Mouse (Mus musculus) forebrain, embryonic 16.5 days (tissue): Measurements from ENCODE around the gene Btbd35f8. TPM values are rescaled to one million over a fixed set of nuclear protein-coding genes. Genes with fewer than 3 reads are reported as not detected.
"Not testable (repeated sequence)": the region's sequence is repeated elsewhere in the genome, so short reads cannot be mapped to it uniquely, and the experiment has no call there.

Source experiments
- ATAC-seq: fragments of 200-750 bp; cut with Nextera tagmentation; 2 replicates; pipeline ENCODE4 v1.8.0; 2017; ENCODE audit warnings: mild to moderate bottlenecking, moderate library complexity
- H3K27ac ChIP-seq: fragments of 300-500 bp; sonication (generic); 2 replicates; pipeline ENCODE4 v1.5.1; 2014; ENCODE audit warnings: low read length, control low read depth
- H3K27me3 ChIP-seq: fragments of 300-500 bp; sonication (generic); replicated peaks from 2 replicates; pipeline ENCODE4 v1.6.1; 2014; ENCODE audit warnings: low read length; ENCODE audit not compliant: control insufficient read depth, insufficient read depth
- H3K36me3 ChIP-seq: fragments of 300-500 bp; sonication (generic); 2 replicates; pipeline ENCODE4 v1.6.1; 2014; ENCODE audit not compliant: control insufficient read depth, insufficient read depth
- H3K4me1 ChIP-seq: fragments of 300-500 bp; sonication (generic); replicated peaks from 2 replicates; pipeline ENCODE4 v1.6.1; 2014; ENCODE audit warnings: low read length; ENCODE audit not compliant: control insufficient read depth, insufficient read depth
- H3K4me2 ChIP-seq: fragments of 300-500 bp; sonication (generic); 2 replicates; pipeline ENCODE4 v1.6.1; 2014; ENCODE audit warnings: mild to moderate bottlenecking, low read length, control low read depth
- H3K4me3 ChIP-seq: fragments of 300-500 bp; sonication (generic); replicated peaks from 2 replicates; pipeline ENCODE4 v1.5.1; 2014; ENCODE audit warnings: mild to moderate bottlenecking, low read length, control low read depth
- H3K9ac ChIP-seq: fragments of 300-500 bp; sonication (generic); replicated peaks from 2 replicates; pipeline ENCODE4 v1.6.1; 2014; ENCODE audit warnings: low read depth, low read length, control low read depth
- H3K9me3 ChIP-seq: fragments of 300-500 bp; sonication (generic); 2 replicates; pipeline ENCODE4 v1.6.1; 2016; ENCODE audit warnings: low read length; ENCODE audit not compliant: control insufficient read depth
- WGBS: fragments of 180-500 bp; shearing (Covaris S2); extraction: QIAGEN DNeasy Blood & Tissue Kit; methylation state at CpG from one replicate; pipeline ENCODE4 v1.1.7; 2014; 5-methylcytosine and 5-hydroxymethylcytosine counted together
- polyA plus RNA-seq: library from polyadenylated mRNA; unstranded; fragments of >200 nt; fragmentation: Nextera tagmentation; extraction: Ambion mirVana; gene quantifications from 2 replicates; pipeline ENCODE4 v1.2.1, GENCODE M21; 2015

Btbd35f8 gene
- not detected in 2 replicates for polyA plus RNA-seq

- H3K9ac ChIP-seq, H3K4me1 ChIP-seq, H3K36me3 ChIP-seq, ATAC-seq, H3K27me3 ChIP-seq, H3K4me3 ChIP-seq, H3K4me2 ChIP-seq, H3K27ac ChIP-seq, H3K9me3 ChIP-seq: not testable (repeated sequence)
- WGBS = no CpG with 5 or more reads among the region's 3 CpGs
Observed at GRCm38 (mm10) chrX:34450224-34450623, at the start of gene Btbd35f8. Gene Btbd35f8, plus strand, starts transcription at chrX:34450524.

Other genes with a start within 250 kb of the Btbd35f8 start
- gene Spin2g, start 211.8 kb upstream of the Btbd35f8 start, polyA plus RNA-seq = not detected in 2 replicates